Mouse (Mus musculus): Measurements from ENCODE around the gene Calm5.
"Not testable (repeated sequence)": the region's sequence is repeated elsewhere in the genome, so short reads cannot be mapped to it uniquely, and the experiment has no call there.

Calm5 gene

DNA sequence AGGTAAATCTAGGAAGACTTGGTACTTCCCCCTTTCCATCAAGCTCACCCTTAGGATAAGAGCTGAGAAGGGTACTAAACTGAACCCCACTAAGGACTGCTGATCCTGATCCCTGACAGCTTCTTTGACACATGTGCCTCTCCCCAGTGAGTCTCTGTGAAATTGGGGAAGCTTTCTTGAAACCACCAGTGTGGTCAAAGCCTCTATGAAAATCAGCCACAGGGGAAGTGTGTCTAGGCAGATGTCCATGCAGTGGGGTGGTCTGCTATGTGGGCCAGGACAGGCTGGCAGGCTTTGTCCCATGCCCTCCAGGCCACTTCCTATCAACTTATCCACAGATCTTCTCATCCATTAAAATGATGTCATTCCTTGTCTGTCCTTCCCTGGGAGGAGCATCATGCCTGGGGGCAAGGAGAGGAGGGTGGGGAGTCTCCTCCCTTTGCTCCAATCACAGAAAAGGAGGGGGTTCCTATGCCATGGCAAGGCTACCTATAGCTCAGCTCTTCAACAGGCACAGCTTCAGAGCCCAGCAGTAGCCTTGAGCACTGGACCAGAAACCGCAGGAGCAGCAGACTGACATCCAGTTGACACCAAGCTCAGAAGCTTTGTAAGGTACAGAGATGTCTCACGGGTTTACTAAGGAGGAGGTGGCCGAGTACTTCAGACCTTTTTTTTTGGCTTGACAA lies at the start of gene Calm5:
Calm5 (plus strand) TSS at position 526 of the 686 bp plus-strand sequence.
- not testable (repeated sequence) for DNase-seq (ENCODE audit: low read depth in 1 of 2, low spot score in 2 of 2)

DNA sequence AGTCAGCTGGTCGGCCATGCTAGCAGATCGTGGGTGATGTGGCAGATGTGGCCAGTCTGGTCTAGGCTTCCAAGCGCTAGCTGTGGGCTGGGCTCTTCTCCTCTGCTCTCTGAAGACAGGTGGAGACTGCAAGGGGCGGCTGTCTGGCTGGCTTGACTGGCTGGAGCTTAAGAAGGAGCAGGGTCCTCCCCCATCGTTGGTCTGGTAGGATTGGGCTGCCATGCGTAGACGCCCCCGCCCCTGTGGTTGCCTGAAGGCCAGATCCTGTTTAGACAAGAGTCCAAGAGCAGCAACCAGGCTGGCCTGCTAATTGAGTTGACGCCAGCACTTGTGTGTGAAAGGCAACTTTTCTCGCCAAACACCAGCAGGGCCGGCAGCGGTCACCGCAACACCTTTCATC lies 49.8 kb upstream of the Calm5 start, which contains the start of gene Calml3:
Calml3 (minus strand) TSS at position 131 of the 400 bp plus-strand sequence.
- no peak for DNase-seq (ENCODE audit: low read depth in 1 of 2, low spot score in 2 of 2)

DNA sequence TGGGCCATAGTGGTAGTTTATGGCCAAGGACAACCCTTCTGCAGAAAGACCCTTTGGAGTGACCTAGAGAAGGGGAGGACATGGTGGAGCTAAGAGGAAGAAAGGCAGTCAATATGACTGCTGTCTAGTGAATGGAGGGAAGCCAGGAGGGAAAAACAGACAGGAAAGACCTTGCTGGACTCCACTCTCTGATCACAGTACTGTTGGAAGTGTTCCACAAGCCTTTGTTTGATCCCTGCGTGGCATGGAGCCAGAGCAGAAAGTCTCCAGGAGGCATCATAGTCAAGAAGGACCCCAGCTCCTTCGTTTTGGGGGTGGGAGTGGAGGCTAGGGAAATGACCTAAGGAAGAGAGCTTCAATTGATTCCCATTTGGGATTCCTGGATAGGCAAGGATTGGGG lies 48.8 kb upstream of the Calm5 start:
- DNase-seq (ENCODE audit: low read depth in 1 of 2, low spot score in 2 of 2), result no peak

DNA sequence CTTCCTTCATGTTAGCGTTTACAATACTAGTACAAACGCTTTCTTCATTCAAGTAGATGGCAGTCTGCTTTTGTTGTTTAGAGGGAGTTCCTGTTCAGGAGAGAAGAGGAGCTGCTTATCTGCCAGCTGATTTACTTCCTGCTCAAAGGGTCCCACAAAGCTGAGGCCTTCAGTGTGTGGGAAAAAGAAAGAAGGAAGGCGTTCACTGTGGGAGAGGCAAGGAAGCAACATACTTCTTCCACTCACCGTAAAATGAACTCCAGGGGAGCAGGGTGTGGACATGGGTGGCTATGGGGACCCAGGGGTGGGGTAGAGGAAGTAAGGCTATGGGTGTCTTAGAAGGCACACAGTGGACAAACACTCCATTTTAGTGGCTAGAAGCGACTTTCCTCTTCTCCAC lies 48.3 kb upstream of the Calm5 start:
- DNase-seq (ENCODE audit: low read depth in 1 of 2, low spot score in 2 of 2), result no peak

DNA sequence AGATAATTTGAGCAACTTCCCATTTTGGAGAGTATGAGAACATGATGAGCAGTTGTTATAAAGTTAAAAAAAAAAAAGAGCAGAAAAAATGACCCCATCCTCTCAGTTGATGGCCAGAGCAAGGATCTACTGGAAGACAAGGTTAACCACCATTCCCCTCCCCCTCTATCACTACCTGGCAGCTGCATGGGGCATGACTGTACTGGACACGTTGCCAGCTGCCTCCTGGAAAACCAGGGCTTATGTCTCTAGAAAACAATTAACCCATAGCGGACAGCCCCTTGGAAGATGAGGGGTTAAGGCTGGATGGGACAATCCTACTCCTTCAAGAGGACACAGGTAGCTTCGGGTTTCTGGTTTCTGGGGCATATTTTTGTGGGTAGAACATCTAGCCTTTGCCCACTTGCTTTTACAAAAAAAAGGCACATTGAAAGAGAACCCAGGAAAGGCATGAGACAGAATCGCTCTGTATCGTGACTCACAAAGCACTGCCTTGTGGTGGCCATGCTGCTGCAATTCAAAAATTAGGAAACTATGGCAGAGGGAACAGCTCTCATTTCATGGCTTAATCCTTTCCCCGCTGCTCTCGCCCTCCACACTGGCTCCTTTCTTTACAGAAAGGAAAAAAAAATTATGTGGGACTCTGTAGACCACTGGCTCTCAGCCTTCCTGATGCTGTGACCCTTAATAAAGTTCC lies 46.7 kb upstream of the Calm5 start:
- no peak for DNase-seq (ENCODE audit: low read depth in 1 of 2, low spot score in 2 of 2)

DNA sequence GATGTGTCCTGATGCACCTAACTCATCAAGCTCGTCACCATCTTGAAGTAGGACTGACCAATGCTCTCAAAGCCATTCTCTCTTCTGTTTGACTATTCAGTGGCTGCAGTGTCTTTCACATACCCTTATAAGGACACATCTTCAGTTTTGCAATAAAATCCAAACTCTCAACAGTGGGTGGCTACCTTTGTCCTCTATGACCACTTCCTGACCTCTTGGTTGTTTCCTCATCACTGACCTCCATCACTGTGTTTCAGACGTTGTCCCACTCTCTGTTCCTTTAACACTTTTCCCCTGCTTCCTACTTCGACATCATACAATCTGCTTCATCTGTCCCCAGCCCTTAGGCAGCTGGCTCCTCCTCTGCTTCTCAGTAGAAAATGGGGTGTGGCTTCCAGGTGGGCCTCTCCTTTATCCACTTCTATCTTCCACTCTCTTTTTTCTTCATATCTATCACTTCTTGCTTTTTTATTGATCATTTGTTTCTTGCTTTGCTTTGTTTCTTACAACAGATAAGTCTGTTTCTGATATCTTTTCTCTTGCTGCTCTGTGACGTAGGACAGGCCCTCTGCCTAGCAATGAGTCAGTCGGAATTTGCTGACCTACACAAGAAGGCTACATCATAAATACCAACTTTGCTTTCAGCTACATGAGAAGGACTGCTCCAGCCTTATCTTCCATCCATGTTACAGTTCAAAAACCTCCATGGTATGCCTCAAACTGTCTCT lies 35.8 kb upstream of the Calm5 start:
- no peak for DNase-seq (ENCODE audit: low read depth in 1 of 2, low spot score in 2 of 2)

DNA sequence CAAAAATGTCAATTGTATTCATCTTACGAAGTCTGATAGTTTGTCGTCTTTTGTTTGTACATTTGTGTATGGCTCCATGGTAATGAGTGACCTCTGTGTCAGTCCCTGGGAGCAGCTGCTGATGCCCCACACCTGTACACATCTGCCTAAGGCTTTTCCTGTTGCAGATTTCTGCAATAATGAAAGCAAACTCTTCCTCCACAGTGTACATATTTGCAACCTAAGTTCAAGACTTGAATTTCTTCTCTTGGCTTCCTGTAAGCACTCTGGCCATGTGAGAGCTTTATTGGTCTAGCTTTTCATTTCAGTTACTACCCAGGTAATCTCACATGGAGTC lies 35.3 kb upstream of the Calm5 start:
- DNase-seq (ENCODE audit: low read depth in 1 of 2, low spot score in 2 of 2), result no peak

DNA sequence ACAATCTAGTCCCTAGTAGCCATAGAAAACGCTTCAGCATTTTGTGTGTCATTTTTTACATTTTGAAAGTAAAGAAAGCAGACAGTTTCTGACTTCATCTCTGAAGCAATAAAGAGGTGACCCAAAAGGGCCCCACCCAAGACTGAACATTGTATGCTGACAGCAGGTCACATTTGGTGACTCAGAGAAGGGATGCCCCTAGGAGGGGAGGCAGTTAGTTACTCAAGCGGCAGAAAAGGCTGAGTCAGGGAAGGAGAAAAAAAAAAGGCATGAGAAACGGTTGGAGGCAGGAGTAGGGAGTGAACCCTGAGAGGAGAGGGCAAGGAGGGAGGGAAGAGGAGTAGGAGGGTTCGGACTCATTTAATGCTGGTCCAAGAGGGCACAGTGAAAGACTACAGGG lies 31.9 kb upstream of the Calm5 start:
- DNase-seq (ENCODE audit: low read depth in 1 of 2, low spot score in 2 of 2), result peak in 1 of 2 experiments; percentile 18

DNA sequence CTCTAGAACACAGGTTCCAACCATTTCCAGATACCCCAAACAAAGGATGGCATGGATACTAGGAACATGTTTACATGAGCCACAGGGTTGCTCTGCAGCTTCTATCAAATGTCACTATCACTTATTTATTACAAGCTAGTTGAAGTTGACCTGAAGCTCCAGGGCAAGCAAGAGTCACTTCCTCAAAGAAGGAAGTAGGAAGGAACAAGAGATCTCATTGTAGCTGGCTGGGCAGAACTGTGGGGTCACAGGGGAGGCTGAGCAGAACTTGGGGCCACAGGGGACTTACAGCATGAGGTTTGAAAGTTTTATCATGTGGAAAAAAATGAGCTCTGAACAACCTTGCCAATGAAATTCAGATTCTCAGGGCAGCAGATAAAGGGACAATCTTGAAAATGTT lies 28.2 kb upstream of the Calm5 start:
- DNase-seq (ENCODE audit: low read depth in 1 of 2, low spot score in 2 of 2), result no peak

DNA sequence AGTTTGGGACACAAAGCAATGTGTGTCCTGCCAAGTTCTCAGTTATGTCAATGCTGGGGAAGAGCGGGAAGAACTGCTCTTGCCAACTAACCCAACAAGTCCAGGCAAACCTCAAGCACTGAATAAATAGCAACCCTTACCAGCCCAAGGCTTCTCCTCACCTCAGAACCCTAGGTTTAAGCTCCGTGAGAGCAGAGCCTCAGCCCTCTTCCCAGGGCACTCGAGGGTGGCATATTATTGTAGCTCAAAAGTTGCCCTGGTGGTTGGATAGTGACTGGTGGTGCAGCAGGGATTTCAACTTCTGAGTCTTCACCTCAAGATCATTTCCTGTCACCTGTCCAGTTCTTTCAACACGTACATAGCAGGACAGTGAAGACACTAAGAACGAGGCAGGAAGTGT lies 22.4 kb upstream of the Calm5 start:
- no peak for DNase-seq (ENCODE audit: low read depth in 1 of 2, low spot score in 2 of 2)

DNA sequence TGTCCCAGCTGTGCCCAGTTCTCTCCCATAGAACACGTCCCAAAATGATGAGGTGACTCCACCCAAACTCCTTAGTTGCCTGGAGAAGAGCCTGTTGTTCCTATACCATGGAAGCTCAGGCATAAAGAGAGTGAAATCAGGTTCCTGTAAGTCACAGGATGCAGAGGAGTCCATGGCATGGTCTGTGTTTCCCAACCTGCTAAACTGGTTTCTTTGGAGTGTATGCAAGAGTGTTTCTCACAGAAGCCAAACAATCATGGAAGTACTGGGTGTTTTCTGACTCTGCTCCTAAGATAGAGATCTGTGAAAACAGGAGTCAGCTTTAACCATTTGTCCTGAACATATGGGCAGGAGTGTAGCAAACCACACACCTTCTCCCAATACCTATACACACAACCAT lies 22.0 kb upstream of the Calm5 start:
- DNase-seq (ENCODE audit: low read depth in 1 of 2, low spot score in 2 of 2), result no peak

DNA sequence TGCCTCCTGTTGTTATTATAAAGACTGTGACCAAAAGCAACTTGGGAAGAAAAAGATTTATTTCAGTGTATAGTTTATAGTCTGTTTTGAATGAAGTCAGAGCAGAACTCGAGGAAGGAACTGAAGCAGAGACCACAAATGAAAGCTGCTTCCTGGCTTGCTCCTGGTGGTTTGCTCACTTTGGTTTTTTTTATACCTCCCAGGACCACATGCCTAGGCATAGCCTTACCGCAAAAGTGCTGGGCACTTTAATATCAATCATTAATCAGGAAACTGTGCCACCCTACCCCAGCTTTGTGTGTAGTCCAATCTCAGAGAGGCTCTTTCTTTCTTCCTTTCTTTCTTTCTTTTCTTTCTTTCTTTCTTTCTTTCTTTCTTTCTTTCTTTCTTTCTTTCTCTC lies 21.5 kb upstream of the Calm5 start:
- DNase-seq (ENCODE audit: low read depth in 1 of 2, low spot score in 2 of 2), result no peak

DNA sequence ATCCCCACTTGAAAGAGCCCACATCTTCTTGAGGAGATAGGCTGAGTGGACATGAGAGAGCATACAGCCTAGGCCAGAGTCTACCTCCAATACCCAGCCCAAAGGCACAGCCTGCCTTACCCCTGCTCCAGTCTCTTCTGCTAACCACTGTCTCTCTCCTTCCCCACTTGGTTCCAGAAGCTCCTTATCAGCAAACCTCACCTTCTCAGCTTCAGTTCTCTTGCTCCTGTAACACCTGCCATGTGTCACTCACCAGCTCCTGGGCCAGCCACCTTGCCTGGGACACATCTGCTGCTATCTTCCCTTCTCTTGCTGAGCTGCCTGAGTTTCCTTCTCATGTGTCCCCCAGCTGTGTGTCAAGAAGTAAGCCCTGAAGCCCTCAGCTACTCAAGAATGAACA lies 20.3 kb upstream of the Calm5 start:
- not testable (repeated sequence) for DNase-seq (ENCODE audit: low read depth in 1 of 2, low spot score in 2 of 2)

DNA sequence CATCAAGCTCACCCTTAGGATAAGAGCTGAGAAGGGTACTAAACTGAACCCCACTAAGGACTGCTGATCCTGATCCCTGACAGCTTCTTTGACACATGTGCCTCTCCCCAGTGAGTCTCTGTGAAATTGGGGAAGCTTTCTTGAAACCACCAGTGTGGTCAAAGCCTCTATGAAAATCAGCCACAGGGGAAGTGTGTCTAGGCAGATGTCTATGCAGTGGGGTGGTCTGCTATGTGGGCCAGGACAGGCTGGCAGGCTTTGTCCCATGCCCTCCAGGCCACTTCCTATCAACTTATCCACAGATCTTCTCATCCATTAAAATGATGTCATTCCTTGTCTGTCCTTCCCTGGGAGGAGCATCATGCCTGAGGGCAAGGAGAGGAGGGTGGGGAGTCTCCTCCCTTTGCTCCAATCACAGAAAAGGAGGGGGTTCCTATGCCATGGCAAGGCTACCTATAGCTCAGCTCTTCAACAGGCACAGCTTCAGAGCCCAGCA lies 16.6 kb upstream of the Calm5 start, which contains the start of gene Calm4:
Calm4 (plus strand) TSS at position 446 of the 496 bp plus-strand sequence.
- not testable (repeated sequence) for DNase-seq (ENCODE audit: low read depth in 1 of 2, low spot score in 2 of 2)

DNA sequence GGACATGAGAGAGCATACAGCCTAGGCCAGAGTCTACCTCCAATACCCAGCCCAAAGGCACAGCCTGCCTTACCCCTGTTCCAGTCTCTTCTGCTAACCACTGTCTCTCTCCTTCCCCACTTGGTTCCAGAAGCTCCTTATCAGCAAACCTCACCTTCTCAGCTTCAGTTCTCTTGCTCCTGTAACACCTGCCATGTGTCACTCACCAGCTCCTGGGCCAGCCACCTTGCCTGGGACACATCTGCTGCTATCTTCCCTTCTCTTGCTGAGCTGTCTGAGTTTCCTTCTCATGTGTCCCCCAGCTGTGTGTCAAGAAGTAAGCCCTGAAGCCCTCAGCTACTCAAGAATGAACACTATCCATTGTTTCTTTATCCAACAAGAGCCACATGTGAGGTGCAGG lies 13.3 kb upstream of the Calm5 start:
- not testable (repeated sequence) for DNase-seq (ENCODE audit: low read depth in 1 of 2, low spot score in 2 of 2)

DNA sequence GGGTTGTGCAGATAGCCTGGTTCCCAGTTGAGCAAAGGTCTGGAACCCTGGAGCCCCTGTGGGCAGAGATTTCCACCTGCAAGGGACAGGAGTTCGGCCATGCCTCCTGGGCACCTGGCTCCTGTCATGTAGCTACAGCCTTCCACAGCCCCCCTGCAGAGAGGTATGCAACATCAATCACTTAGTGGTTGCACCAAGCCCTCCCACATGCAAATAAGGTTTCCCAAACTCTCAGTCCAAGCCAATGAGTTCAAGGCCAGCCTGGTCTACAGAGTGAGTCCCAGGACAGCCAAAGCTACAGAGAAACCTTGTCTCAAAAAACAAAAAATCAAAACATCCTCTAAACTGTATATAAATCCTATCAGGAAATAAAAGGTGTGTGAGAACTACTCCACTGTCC lies 3.6 kb upstream of the Calm5 start:
- no peak for DNase-seq (ENCODE audit: low read depth in 1 of 2, low spot score in 2 of 2)

DNA sequence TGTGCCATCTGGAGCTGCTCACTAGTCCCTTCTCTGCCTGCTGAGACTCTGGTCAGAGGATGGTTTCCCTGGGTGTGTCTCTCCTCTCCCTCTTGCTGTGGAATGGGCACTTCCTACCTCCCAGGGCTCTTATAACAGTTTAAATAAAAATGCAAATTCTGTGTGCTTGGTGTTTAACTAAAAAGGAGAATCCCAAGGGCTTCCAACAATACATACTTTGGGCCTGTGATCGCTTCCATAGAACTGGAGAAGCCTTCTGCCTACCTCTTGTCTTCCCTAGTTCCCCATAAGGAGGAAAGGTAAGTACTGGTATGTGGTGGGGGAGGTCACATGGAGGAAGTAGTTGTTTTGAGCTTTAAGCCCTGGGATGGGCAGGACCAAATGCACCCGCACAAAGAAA lies 883 bp downstream of the Calm5 start:
- no peak for DNase-seq (ENCODE audit: low read depth in 1 of 2, low spot score in 2 of 2)

DNA sequence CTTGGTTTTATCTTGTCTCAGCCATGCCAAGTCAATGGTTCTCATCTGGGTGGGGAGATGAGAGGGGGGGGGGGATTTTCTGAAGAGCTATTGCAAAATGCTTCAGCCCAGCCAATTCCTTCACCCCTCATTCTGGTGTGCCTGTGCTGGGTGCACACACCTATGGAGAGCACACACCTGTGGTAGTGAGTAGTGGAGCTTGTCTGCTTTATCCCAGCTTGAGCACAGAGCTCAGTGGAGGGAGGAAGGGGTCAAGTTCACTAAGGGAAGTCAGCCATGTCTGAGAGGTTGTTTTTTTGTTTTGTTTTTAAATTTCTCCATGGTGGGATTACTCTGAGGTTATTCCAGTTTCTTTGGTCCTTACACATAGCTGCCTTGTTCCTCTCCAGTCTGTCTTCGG lies 2.3 kb downstream of the Calm5 start:
- no peak for DNase-seq (ENCODE audit: low read depth in 1 of 2, low spot score in 2 of 2)

DNA sequence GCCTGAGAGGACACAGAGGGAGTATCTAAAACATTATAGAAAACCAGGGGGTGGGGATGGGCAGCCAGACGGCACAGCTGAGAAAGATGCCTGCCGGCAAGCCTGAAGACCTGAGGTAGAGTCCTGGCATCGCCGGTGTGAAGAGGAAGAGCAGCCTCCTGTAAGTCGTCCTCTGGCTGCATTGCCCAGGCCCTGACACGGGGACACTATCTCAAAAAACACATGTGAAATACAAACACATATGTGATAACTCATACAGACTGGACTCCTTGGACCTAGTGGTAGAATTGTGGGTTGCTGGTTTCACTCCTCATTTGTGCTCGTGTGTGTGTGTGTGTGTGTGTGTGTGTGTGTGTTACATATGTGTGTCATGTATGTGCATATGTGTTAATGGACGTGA lies 7.3 kb downstream of the Calm5 start:
- no peak for DNase-seq (ENCODE audit: low read depth in 1 of 2, low spot score in 2 of 2)

DNA sequence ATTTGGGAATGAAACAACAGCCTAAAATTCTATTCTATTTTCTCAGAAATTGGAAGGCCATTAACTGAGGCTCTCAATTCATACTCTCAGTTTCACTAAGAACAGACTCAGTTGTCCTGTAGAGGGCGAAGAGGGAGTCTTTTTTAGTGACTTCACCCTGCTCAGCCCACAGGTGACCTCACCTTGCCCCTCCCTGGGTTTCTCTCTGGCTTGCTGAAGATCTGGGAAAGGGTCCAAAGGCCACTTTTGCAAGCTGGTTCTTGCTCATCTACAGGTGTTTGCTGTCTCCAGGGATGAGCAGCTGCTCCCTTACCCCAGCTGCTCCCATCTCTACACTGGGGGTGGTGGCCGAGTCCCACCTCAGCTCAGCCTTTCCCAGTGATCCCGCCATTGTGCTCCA lies 8.4 kb downstream of the Calm5 start:
- DNase-seq (ENCODE audit: low read depth in 1 of 2, low spot score in 2 of 2), result no peak

DNA sequence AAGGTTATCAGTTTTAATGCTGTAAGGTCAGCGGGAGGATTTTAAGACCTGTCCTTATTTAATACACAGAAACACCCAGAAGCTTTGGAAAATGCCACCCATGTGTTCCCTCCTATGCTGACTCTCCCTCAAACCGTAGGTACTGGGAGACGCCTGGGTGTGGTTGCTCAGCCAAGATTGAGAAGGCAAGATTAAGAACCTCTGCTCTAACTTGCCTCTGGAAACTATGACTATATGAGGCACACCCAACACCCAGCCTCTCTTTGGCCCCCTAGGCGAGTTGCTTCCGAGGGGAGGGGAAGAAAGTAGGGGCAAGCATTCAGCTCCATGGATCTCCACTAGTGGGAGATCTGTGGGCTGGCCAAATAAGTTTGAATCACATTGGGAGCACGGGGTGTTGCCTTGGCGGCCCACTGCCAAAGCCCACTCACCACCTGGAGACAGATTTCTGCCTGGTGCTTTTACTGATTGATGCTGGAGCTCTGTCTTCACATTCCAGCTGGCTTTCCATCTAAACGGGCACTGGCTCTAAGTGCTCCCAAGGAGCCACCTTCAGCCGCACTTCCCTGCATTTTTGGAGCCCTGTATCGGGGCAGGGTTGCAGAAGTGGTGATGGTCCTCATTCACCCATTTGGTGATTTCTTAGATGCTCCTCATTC lies 9.1 kb downstream of the Calm5 start:
- DNase-seq (ENCODE audit: low read depth in 1 of 2, low spot score in 2 of 2), result no peak
